Mouse (Mus musculus) heart, postnatal 0 days (tissue): Measurements from ENCODE around the gene Tbcd.

Experiments
- CTCF ChIP-seq: IDR thresholded peaks from 2 replicates; pipeline ENCODE4 v1.5.1; 2016; ENCODE audit warnings: antibody characterized with exemption, control low read depth, low read depth
- EP300 ChIP-seq: IDR thresholded peaks from 2 replicates; pipeline ENCODE4 v1.6.1; 2016; ENCODE audit warnings: antibody characterized with exemption, low read depth

DNA sequence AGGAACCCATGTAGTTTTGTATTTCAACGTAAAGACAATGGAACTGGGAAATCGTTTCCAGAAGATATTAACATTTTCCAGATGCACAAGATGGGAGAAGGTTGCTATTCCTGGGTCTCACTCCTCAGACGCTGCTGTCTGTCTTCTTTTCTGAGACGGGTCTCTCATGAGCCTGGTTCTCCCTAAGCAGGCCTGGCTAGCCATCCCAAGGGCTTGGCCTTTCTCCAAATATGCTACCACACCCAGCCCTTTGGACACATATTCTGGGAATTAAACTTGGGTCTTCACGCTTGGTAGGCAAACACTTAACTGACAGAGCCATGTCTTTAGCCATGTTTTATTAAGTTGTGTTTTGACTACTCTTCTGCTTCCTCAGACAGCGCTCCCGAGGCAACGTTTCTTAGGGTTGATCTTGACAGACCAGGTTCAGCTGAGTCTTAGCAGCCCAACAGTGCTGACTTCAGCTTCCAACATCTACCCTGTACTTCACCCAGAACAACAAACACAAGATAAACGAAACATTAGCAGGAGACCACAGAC is 202.7 kb downstream of the Tbcd start:
- no peak for TF ChIP-seq CTCF
- TF ChIP-seq EP300: no peak
